Mouse (Mus musculus): ENCODE results near the gene Sh3bp5.
A peak's percentile ranks its signal among the peaks of the same experiment; 100 is the strongest.
"Not testable (repeated sequence)": the region's sequence is repeated elsewhere in the genome, so short reads cannot be mapped to it uniquely, and the experiment has no call there.

The Sh3bp5 gene

GRCm38 (mm10) chr14:31435930-31436693 is at the start of gene Sh3bp5:
Gene Sh3bp5, minus strand, starts transcription at chr14:31436078.
- peak; percentile 92 for DNase-seq (ENCODE audit: low spot score)

DNA sequence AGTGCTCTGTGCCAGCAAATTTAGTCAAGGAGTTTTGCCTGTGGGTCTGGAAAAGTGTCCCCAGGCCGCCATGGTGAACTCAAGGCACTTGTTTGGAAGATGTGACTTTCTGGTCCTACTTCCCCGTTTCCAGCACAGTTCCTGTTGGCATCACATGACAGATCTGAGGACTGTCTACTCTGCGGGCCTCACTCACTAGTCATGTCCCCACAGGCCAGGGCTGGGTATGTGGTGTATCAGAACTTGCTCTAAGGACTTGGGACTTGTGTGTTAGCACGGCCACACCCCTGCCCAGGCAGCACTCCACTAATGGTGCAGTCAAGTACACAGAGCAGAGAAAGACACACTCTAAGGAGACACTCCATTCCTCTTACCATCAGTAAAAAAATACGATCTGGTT is 46.5 kb upstream of the Sh3bp5 start:
- no peak for DNase-seq (ENCODE audit: low spot score)

GRCm38 (mm10) chr14:31473297-31473696 is 37.4 kb upstream of the Sh3bp5 start:
- no peak for DNase-seq (ENCODE audit: low spot score)

DNA sequence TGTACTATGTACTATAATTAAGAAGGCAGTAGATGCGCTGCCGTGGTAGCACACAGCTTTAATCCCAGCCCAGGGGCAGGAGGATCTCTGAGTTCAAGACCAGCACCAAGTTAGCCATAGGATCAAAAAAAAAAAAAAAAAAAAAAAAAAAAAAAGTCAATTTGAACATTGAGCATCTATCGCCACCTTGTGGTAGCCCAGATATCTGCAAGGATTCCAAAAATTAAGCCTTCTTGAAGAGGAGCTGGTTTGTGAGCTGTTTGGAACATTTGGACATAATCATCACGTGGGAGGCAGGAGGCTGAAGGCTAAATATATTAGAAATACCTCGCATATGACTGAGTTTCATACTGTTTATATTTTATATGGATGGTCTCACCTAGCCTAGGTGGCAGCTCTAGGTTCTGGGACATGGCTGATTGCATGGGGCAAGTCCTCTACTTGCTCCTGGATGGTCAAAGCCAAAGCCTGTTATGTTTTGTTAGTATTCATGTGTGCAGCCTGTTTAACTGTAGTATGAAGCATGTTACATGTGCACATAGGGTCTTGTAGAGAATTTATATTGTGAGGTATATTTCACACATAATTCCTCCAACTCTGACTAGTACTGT is 36.7 kb upstream of the Sh3bp5 start:
- DNase-seq (ENCODE audit: low spot score): peak; percentile 75

- no peak for DNase-seq (ENCODE audit: low spot score)
Measured at GRCm38 (mm10) chr14:31469711-31470110, 33.8 kb upstream of the Sh3bp5 start.

- peak; percentile 60 for DNase-seq (ENCODE audit: low spot score)
Measured at GRCm38 (mm10) chr14:31464176-31464575, 28.3 kb upstream of the Sh3bp5 start.

- no peak for DNase-seq (ENCODE audit: low spot score)
Measured at GRCm38 (mm10) chr14:31462886-31463285, 27.0 kb upstream of the Sh3bp5 start.

GRCm38 (mm10) chr14:31462226-31462625 is 26.3 kb upstream of the Sh3bp5 start:
- not testable (repeated sequence) for DNase-seq (ENCODE audit: low spot score)

GRCm38 (mm10) chr14:31458006-31458405 is 22.1 kb upstream of the Sh3bp5 start:
- peak; percentile 33 for DNase-seq (ENCODE audit: low spot score)

GRCm38 (mm10) chr14:31456064-31456721 is 20.3 kb upstream of the Sh3bp5 start:
- no peak for DNase-seq (ENCODE audit: low spot score)

GRCm38 (mm10) chr14:31454849-31455566 is 19.1 kb upstream of the Sh3bp5 start:
- DNase-seq (ENCODE audit: low spot score): no peak

DNA sequence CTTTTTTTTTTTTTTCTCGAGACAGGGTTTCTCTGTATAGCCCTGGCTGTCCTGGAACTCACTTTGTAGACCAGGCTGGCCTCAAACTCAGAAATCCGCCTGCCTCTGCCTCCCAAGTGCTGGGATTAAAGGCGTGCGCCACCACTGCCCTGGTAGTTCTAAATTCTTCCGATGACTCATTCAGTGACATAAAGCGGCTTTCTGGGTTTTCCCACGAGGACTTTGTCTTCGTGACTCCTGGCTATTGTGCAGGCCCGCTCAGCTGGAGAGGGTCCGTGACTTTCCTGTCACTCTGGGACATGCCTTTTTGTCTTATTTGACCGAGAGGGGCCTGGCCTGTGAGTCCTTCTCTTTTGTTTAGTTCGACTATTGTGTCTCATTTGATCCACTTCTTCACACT is 18.1 kb upstream of the Sh3bp5 start:
- DNase-seq (ENCODE audit: low spot score): not testable (repeated sequence)

DNA sequence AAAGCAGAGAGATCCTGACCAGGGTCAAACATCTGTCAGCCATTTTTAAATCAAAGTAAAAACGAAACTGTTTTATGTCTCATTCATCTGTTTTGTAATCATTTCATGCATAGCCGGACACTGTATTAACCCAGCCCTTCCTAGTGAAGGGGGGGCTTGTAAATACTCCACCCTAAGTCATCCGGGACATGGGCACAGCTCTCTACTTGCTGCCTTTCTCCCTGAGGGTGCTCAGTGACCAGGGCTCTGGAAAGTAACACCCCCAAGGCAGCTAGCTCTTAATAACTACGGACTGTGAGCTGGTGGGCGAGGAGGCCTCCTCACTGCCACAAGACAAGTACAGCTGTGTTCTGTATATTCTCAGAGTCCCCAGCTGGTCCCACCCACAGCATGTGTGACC is 13.1 kb upstream of the Sh3bp5 start:
- no peak for DNase-seq (ENCODE audit: low spot score)

DNA sequence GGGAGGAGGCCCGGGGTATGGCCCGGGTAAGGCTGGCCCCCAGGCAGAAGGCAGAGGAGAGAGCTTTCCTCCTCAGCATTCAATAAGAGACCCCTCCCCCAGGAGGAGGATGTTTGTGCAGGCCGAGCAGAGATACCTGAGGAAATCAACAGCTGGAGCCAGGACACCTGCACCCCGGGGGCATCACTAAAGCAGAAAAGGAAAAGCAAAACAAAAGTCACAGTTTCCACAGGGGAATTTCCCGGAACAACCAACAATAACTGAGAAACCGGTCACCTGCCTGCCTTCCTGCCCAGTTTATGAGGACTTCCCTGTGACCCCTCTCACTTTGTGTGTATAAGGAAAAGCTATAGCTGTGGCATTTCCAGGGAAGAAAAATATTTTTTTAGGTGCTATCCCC is 7.7 kb upstream of the Sh3bp5 start:
- no peak for DNase-seq (ENCODE audit: low spot score)

- no peak for DNase-seq (ENCODE audit: low spot score)
Measured at GRCm38 (mm10) chr14:31440725-31441124, 4.8 kb upstream of the Sh3bp5 start.

DNA sequence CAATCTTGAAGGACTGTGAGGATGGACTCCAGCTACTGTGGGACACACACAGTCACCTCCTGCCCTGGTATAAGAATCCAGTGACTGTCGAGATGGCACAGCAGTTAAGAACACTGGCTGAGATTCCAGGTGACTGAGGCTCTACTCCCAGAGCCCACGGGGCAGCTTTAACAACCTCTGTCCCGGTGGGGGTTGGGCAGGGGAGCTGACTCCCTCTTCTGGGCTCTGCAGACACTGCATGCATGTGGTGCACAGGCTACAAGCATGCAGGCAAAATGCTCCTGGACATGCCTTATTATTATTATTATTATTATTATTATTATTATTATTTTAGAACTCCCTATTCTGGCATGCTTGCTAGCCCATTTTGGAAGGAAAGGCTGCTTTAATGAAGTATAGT is 4.4 kb upstream of the Sh3bp5 start:
- DNase-seq (ENCODE audit: low spot score): no peak

DNA sequence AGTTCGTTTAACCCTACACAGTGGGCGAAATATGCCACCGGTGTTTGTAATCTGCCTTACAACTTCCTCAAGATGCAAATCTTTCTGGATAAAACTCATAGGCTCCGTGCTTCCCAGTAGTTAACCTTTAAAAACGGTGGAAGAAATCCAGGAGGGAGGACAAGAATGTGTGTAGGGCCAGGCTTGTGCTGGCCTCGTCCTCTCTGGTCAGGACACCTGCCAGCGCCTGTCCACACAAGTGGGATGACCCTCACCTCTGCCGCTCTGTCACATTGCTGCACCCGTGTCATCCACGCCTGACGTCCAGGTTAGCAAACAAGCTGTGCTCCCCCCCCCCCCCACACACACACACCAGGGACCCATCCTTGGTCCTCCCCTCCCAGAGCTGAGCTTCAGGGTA is 3.4 kb upstream of the Sh3bp5 start:
- DNase-seq (ENCODE audit: low spot score): no peak

DNA sequence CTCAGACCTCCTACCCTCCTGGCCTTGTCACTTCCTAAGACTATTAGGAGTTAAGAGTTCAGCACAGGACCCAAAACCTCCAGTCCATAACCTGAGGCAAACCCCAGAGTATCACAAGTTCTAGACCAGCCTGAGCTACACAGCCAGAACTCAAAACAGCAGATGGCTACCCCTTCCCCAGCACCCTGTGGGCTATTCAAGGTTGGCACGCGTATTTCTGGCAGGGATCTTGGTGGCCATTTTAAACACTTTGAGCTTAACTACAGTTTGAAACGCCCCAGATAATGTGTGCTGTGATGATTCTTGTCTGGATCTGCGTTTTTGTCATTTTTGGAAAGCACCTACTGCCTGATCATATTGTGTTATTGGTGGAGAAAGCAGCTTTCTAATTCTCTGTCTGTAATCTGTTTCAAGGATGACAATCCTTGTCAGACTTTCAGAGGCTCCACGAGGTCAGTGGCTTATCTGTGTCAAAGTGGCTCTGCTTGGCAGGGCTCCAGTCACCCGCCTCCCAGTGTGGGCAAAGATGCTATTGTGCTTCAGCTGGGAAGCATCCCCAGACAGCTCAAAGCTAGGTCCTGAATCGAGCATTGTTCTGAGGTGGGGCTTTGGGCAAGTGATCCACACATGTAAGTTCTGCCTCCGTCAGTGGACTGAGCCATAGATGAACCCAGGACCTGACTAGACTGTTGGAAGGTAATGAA is 2.1 kb upstream of the Sh3bp5 start:
- no peak for DNase-seq (ENCODE audit: low spot score)

DNA sequence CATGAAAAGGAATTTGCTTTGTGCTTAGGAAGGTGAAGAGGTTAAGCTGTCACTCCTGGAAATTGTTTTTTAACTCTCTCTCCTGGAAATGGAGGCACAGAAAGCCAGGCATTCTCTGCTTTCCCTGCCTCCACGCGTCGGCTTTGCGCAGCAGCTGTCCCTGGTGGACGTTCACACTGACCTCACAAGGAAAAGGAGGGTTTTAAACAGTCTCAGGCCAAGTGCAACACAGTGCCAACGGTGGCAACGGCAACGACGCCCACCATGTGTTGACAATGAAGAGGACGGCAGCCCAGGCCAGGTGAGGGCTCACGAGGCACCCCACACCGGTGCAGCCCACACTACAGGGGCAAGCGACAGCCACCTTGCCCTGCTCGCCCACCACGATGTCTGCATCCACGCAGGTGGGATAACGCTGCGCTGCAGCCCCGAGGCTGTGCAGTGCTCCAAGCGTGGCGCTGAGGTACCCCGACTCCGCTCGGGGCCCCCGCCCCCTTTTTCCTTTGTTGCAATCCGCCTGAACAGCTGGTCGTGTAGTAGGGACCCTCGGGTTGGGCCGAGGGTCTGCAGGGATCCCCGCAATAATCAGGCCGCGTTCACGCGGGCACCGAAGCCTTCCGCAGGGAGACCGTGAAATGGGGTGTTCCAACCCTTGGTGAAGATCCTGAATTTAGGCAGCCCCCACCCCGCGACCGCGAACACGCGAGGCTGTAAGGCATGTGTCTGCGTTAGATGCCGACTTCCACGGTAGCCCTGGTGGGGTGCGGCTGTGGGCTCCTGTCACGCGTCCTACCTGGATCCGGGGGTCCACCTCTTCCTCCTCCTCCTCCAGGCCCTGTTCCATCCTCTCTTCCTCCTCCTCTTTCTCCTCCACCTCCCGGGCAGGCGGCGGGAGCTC is 611 bp downstream of the Sh3bp5 start:
- DNase-seq (ENCODE audit: low spot score): peak; percentile 69

DNA sequence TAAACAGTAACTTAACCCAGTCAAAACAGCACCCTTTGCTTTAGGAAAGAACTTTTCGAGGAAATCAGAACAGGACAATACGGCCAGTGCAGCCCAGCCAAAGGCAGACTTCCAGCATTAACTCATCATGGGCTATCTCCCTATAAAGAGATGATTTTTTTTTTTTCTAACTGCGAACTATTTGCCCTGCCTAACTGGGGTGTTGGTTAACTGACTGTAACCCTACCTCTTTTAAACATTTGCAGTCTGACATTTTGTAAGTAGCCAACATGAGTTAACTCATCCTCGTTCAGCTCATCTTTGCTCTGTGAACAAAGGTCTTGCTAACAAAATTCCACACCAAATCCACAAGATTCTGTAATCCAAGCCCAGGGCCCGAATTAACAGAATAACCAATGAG is 1.5 kb downstream of the Sh3bp5 start:
- DNase-seq (ENCODE audit: low spot score): no peak

GRCm38 (mm10) chr14:31433851-31434360 is 2.0 kb downstream of the Sh3bp5 start:
- peak; percentile 83 for DNase-seq (ENCODE audit: low spot score)

All from embryo, embryonic 10 days (tissue).